Mouse (Mus musculus) heart, adult 11 months (tissue): ENCODE results near the gene Olfr520.

Experiments
- DNase-seq: peaks from one replicate; pipeline ENCODE4 v3.0.0; 2022

Gene Olfr520

DNA sequence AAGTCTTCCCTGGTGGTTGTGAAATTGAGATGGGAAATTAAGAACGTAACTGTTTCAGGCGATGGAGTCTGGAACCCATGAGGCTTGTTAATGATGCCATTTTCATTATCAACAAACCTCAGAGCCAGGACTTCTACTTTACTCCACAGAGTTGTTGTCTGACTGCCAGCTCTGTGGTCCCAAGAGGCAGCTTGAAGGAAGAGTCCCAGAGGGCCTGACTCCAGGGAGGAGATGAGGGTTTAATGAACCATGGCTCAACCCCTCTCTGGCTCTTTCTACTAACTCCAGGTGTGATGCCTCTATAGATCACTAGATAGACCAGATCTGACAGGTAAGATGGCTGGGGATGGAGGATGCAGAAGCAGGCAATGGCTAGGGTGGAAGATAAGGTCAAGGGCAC is at the start of gene Olfr520:
Gene Olfr520, plus strand, starts transcription at position 301 of the 400 bp plus-strand sequence.
- peak; percentile 41 for DNase-seq

- DNase-seq: peak; percentile 97
These were observed 49.3 kb upstream of the Olfr520 start for GRCm38 (mm10) chr7:99680771-99681170.

DNA sequence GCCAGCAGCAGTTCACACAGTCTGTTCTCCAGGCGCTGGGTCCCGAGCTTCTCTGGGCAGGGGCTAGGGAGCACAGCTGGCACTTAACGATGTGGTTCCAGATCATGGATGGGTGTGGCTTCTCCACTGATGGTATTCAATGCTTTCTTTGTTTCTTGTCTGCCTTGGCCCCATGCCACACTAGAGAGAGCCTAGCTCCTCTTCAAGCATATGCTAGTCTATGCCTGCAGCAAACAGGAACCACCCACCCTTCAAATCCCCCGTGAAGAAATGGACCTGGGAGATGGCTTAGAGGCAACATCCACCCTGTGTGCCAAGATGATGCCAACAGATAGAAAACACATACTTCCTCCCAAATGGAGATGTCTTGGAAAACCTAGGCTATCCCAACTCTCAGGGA is 46.0 kb upstream of the Olfr520 start:
- no peak for DNase-seq

DNA sequence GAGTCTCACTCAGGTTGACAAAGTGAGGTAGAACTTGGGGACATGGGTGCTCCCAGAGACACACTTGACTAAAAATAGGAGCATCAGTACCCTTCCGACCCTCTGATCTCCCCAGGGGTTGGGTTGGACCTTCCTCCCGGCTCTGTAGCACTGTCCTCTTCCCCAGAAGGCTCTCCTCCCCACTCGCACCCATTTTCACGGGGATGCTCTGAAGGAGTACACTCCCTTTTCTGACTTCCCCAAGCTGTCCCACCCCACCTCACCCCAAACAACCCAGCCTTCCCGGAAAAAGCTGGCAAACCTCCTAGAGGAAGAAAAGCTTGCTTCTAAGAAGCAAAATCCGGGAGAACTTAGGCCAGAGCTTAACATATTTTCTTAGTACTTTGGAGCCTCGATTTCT is 39.3 kb upstream of the Olfr520 start:
- DNase-seq: peak; percentile 93

DNA sequence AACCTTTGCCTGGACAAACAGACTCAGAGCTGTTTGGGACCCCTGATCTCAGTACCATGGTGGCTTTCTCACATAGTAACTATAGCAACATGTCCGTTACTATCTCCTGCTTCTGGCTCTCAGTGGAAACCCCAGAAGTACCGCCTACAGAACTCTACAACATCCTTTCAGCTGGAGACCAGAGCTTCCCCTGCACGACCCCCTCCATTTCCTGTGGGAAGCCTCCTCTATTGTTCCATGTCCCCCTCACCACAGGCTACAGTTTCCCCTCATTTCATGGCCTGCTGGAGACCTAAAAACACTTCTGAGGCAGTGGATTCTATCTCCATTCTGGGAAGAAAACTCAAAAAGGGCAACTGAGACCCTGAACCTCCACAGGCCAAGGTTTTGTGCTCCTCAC is 37.7 kb upstream of the Olfr520 start:
- no peak for DNase-seq

GRCm38 (mm10) chr7:99693387-99693786 is 36.7 kb upstream of the Olfr520 start:
- no peak for DNase-seq

- no peak for DNase-seq
These were observed 36.1 kb upstream of the Olfr520 start for GRCm38 (mm10) chr7:99693976-99694375.

DNA sequence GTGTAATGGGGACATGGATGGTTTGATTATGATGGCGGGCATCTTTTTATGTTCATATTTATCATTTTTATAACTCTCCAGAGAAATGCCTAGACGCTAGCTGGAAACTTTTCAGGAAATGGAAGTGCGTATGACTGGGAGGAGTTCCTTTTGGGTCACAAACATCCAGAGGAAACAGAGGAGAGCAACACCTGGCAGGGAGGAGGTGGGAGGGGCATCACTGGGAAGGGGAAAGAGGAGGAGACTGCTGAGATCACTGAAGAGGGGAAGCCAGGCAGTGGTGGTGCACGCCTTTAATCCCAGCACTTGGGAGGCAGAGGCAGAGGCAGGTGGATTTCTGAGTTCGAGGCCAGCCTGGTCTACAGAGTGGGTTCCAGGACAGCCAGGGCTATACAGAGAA is 35.6 kb upstream of the Olfr520 start:
- DNase-seq: peak; percentile 96

- peak; percentile 95 for DNase-seq
These were observed 34.5 kb upstream of the Olfr520 start for GRCm38 (mm10) chr7:99695471-99696057.

- peak; percentile 85 for DNase-seq
These were observed 31.5 kb upstream of the Olfr520 start for GRCm38 (mm10) chr7:99698576-99698975.

GRCm38 (mm10) chr7:99699106-99699505 is 31.0 kb upstream of the Olfr520 start:
- peak; percentile 86 for DNase-seq

DNA sequence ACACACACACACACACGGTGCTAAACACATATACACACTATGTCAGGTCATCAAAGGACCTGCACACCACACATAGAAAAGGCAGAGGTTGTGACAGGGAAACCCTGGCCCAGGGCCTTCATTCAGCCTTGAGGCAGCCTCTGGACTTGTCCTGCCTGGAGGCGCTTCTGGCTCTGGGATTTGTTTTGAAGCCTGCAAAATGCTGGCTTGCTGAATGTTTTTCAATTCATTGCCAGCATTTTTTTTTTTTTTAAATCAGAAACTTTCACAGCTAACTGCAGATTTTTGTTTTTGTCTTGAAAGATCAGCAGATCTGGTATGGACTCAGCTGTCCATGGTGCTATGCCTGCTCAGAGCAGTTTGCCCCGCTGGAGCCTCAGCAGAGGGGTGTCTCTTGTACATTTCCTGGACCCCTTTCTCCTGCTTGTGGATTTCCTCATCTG is 30.3 kb upstream of the Olfr520 start:
- DNase-seq: peak; percentile 95

- DNase-seq: peak; percentile 91
These were observed 29.4 kb upstream of the Olfr520 start for GRCm38 (mm10) chr7:99700641-99701040.

DNA sequence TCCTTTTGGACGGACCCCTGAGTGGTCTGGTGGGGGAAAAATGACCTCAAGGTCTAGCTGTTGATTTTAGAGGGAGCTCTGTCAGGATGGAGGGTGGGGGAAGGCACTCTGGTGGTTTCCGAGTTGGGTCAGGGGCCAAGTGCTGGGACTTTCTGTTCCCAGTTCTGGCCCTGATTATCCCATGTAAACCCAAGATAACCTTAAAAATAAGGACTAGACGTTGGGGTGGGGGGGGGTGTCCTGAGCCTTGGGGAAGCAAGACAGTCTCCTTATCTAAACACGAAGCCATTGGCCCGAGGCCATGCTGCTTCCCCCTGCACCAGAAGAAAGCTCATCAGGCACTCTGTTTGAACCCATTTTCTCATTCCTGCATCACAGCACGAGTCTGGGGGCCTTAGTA is 27.9 kb upstream of the Olfr520 start:
- peak; percentile 97 for DNase-seq

DNA sequence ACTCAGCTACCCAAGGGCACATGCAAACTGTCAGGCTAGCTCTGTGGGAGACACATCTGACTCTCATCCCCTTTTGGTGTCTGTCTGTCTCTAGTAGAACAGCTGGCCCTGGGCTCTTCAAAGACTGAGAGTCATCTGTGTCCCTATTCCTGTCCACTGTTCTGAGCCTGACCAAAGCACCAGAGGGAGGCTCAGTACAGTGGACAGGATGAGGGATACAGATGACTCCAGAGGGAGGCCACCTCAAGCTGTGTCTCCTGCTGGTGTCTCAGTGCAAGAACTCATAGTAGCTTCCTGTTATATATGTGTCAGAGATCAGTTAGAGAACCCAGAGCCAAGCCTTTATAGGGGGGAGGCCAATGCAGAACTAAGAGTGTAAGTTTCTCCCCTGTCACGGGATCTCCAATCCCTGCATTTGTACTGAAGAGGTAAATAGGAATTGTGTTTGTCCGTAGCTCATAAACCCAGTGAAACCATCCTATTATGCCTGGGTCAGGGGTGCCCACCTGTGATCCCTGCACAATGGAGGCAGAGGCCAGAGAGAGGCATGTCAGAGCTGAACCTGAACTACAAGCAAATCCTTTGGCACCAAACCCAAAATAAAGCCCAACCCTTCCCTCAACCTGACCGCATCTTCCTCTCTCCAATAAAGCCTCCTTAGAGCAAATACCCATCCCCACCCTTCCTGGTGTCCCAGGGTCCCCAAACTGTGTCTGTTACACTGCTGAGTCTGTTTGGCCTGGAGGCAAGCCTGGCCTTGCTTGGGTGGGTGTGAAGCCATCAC is 25.1 kb upstream of the Olfr520 start:
- DNase-seq: peak; percentile 95

- peak; percentile 99 for DNase-seq
These were observed 23.6 kb upstream of the Olfr520 start for GRCm38 (mm10) chr7:99706341-99707037.

- DNase-seq: peak; percentile 98
These were observed 23.0 kb upstream of the Olfr520 start for GRCm38 (mm10) chr7:99707038-99707595.

- DNase-seq: no peak
These were observed 22.4 kb upstream of the Olfr520 start for GRCm38 (mm10) chr7:99707671-99708070.

GRCm38 (mm10) chr7:99708301-99708721 is 21.8 kb upstream of the Olfr520 start:
- DNase-seq: peak; percentile 91

DNA sequence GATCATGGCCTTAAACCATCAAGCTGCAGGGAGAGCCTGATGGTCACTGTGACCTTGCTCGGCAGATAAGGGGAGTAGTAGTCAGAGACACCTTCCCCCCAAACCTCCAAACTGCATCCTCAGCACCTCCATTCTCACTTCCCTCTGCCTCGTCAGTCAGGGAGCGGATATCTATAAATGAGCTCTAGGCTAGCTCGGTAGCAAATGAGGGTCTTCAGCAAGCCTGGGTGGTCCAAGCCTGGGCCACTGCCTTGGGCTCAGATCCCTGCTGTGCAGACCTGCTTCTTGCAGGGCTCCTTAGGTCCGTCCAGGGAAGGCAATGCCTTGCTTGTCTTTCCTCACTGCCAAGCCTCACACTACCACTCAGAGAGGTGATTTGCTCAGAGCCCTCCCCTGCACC is 21.3 kb upstream of the Olfr520 start:
- peak; percentile 90 for DNase-seq

GRCm38 (mm10) chr7:99709992-99710391 is 20.1 kb upstream of the Olfr520 start:
- DNase-seq: peak; percentile 91

DNA sequence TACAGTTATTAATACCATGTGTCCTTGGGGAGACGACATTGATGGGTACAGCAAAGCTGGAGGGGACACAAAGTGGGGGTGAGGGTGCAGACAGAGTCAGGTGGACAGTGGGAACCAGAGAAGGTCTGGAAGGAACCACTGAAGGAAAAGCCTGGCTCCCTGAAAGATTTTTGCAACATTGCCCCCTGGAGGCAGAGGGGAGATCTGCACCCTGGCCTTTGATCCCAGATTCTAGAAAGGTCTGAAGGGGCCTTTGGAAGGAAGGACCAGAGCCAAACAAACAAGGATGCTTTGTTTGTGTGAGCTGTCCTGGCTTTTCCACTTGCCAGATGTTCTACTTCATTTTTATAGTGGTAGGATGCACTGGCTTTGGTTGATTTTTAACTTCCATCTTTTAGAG is 19.6 kb upstream of the Olfr520 start:
- peak; percentile 95 for DNase-seq

GRCm38 (mm10) chr7:99711166-99711565 is 18.9 kb upstream of the Olfr520 start, which contains the start of gene Slco2b1:
Gene Slco2b1 (minus strand): TSS chr7:99711340.
- peak; percentile 98 for DNase-seq
